Mouse (Mus musculus) embryo, embryonic 11 days (tissue): ENCODE measurements around the gene Slc9b1.
A peak's percentile ranks its signal among the peaks of the same experiment; 100 is the strongest.

Experiments
- DNase-seq: peaks from one replicate; pipeline ENCODE4 v3.0.0-alpha.2; 2015

The Slc9b1 gene

DNA sequence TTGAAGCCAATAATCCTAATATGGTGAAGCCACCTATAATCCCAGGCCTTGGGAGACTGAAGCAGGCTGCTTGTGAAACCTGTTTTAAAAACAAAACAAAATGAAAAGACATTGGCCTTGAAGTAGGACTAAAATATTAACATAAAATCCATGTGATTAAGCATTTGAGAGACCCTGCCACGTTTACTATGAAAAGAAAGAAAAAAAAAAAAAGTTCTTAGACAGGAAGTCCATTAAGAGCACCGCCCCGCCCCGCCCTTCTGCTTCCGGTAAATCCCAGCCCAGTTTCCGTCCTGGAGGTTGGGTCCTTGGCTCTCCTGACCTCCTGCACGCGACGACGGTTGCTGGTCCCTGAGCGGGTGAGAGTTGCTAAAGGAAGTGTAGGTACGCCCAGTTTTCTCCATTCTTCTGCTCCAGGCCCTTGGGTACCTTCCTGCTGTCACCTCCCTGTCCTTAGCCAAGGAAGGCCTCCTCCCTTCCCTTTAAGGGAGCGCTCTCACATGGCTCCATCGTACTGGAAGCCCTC lies at the start of gene Slc9b1:
TSS of gene Slc9b1 (plus strand) at position 291 of the 526 bp plus-strand sequence.
- DNase-seq: no peak

DNA sequence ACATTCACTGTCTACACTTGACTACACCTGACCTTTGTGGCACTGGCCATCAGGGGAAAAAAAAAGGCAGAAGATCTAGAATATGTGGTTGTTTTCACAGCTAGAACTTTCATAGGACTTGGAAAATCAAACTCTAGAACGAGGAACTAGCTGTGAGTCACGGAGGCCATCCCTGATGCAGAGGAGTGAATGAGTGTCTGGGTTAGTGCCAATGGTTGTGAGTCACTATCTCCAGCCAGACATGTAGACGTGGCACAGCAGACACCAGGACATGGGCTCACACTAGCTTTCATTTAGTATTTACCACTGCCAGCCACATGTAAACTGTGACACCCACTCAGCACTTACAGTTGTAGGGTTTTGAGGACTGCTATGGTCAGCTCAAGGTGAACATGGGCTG lies 49.3 kb upstream of the Slc9b1 start:
- no peak for DNase-seq

DNA sequence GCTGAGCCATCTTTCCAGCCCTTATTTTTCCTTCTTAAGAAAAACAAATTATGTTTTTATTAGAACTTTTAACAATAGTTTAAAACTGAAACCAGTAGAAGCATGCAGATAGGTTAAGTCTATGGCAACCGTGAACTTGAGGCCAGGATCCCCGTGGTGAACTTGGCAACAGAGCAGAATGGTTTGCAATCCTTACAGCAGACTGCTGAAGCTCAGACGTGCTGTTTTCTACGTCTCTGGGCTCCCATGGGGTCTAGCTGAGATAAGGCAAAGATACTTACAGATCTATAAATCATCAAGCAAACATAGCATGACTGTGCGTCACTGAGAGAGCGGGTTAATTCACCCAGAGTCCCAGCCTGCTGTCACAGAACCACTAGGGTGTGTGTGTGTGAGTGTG lies 47.7 kb upstream of the Slc9b1 start:
- DNase-seq: no peak

DNA sequence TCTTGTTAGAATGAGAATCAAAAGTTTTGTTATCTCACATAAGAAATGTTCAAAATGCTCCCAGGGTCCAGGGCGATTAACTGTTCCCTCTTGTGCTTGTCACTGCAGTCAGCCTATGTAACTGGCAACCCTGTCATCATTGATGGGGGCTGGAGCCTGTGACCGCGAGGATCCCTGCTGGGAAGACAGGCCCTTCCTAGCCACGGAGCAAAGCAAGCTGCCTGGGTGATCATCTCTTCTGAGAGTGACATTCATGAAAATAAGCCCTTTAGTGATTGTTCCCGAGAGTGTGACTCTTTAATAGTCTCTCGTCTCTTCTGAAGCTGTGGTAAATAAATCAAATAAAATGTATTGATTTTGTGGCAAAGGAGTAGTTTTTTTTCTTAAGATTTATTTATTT lies 43.8 kb upstream of the Slc9b1 start:
- DNase-seq: peak; percentile 47

DNA sequence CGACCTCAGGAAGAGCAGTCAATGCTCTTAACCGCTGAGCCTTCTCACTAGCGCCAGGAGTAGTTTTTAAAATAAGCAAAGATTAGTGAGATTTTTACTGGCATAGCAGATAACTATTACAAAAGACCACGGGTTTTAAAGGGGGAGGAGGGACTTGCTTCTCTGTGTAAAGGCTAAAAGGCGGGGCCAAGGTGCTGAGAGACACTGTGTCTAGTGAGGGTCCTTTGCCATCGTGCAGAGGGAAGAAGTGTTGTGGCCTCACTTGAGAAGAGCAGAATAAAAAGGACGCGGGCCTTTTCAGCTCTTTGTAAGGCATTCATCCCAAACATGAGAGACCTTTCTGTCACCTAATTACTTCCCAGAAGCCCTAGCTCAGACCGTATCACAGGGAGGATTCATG lies 43.3 kb upstream of the Slc9b1 start:
- peak; percentile 52 for DNase-seq

DNA sequence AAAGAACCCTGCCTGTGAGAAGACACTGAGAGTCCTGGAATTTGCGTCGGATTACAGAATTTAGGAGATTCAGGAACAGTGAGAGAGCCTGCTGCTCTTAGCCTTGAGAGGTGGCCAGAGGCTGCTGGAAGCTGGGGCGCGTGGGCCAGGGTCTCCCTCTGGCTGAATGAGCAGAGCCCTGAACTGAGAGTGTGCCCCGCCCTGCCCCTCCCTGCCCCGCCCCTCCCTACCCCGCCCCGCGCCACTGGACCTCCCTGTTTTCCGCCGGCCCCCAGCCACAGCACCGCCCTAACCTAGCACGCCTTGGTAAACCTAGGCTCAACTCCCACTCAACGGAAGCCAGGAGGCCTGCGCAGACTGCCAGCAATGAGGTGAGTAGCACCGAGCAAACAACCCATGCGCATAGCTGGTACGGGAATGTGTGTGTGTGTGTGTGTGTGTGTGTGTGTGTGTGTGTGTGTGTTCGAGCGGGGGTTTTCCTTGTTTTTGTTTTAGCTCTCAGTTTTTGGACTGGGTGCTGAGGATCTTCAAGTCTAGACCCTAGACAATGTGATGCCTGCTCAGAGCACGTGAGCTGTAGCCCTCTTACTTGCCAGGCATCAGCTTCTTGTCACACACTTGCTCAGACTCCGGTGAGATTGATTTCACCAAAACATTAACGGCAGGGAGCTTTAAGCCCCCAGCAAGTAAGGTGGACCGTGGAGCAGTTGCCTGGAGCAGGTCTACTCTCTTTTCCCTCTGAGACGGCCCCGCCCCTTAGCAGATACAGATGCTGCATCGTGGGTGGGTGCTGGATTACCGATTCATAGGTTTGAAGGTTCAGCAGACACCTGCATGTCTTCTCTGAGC lies 40.2 kb upstream of the Slc9b1 start, which contains the start of gene Slc9b2:
TSS of gene Slc9b2 (plus strand) at position 290 of the 849 bp plus-strand sequence.
- peak; percentile 72 for DNase-seq

DNA sequence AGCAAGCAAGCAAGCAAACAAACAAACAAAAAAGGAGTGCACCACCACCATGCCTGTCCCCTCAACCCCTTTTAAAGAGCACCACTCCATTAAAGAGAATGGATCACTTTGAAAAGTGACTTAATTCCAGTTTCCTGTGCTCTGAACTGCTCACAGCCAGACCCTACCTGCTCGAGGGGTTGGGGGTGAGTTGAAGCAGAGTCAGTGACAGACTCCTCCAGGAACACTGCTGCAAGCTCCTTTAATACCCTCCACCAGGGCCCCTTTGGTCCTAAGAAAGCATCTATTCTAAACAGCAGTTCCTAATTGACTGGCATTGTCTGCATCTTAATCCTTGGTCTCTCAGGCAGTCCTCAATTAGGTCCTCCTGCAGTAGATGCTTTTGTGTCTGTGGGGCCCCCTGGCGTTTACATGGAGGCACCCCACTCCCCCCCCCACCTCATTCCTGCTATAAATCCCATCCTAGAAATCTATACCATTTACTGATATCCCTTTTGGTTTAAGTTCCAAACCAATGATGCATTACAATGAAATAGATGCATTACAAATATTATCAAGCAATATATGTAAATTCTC lies 34.8 kb upstream of the Slc9b1 start:
- no peak for DNase-seq

DNA sequence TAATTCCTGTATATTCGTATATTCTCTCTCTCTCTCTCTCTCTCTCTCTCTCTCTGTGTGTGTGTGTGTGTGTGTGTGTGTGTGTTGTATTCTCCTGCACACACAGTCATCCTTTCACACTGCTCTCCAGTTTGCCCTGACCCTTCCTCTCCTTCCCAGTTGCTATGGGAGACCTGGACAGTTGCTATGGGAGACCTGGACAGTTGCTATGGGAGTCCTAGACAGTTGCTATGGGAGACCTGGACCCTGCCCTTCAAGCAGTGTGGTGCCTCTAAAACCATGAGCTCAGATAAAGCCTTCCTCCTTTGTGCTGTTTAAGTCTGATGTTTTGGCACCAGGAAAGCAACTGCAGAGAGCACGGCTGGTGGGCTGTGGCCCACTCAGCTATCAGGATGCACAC lies 34.1 kb upstream of the Slc9b1 start:
- DNase-seq: no peak

DNA sequence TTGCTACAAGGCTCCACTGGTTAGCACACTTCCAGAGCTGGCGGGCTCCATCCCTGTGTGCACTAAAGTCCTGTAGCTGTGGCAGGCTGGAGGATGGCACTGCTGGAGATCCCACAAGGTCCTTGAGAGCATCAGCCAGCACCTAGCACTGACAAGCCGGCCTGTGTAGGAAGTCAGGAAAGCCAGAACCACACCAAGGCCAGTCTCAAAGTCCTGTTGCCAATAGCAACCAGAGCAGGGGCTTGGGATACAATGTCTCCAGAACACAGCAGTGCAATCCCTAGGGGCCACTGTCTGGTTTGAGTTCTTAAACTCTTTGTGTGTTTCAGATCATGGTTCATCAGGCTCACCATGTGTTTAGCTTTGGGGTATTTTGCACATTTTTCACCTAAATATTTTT lies 33.0 kb upstream of the Slc9b1 start:
- DNase-seq: peak; percentile 47

DNA sequence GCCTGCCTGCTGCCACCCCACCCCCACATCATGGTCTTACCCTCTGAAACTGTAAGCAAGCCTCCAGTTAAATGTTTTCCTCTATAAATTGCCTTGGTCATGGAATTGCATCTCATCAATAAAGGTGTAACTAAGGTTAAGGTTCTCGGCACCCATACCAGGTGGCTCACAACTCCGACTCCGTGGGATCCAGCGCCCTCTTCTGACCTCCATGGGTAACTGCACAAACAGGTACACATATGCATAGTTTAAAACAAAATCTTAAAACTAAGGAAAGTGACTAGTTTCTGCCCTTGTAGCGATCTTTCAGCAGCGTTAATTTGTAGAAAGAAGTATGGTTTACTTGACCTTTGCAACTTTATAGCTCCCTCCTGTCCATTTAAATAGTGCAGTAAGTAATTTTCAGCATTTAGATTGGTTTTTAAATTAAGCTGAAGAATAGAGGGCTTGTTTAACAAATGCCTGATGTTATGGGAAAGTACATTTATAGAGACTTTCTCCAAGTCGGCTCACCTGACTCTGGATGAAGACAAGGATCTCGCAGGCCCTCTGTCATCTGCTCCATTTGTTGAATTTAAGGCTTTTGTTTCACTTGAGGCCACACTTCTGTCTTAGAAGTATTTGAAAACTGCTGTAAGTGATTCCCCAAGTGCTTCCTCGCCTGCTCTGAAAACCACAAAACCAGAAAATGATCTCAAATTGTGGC lies 32.0 kb upstream of the Slc9b1 start:
- DNase-seq: no peak

DNA sequence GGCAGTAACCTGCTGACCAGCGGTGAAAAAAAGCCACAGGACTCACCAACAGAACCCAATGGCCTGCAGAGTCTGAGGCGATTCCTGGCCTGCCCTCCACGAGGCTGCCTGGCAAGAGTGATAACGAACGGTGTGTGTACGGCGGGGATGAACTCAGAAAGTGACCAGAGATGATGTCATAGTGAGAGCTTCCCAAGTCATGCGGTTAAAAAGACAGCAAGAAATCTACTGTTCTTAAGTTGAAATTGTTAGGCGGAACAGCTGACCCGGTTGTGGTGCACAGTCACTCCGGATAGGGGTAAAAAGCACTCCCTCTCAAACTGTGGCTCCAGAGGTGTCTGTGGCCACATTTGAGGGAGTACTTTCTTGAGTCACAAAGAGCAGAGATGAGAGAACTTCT lies 29.5 kb upstream of the Slc9b1 start:
- DNase-seq: no peak

DNA sequence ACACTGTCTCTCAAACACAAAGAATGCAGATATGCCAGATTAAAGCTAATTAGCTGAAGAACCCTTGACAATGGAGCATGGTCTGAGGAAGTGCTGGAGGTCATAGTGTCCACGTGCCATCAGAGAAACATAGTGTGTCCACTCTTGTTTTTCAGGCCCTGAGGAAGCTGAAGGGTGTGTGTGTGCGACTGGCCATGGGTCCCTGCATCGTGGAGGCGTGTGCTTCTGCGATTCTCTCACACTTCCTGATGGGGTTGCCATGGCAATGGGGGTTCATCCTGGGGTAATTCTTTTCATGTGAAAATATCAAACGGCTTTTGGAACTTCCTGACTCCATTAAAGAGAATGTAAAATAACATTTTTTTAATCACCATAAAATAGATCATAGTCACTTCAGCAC lies 23.5 kb upstream of the Slc9b1 start:
- no peak for DNase-seq

DNA sequence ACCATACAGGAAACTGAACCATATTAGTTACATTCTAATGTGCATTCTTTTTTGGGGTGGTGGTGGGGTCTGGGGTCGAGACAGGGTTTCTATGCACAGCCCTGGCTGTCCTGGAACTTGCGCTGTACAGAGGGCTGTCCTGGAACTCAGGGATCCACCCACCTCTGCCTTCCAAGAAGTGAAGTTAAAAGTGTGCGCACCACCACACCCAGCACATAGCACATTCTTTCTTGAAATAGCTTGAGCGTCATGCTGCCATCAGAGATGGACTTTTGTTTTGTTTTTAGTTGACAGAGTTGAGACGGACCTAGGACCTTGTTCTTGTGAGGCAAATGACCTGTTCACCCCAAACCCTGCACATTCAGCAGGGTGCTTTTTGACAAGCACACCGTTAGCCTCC lies 20.7 kb upstream of the Slc9b1 start:
- no peak for DNase-seq

DNA sequence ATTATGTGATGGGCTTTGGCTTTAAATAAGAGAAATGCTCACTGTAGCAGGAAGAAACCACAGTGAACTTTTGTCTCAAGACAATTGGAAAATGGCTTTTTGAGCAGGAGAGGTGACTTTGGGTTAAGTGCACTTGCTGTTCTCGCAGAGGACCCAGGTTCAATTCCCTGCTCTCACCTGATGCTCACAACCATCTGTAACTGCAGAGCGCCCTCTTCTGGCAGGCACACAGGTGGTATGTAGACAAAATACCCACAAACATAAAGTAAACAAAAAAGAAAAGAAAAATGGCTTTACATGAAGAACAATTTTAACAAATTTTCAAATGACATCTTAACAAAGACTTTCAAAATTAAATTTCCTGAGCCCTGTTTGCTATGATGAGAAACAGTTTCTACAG lies 20.2 kb upstream of the Slc9b1 start:
- peak; percentile 21 for DNase-seq

DNA sequence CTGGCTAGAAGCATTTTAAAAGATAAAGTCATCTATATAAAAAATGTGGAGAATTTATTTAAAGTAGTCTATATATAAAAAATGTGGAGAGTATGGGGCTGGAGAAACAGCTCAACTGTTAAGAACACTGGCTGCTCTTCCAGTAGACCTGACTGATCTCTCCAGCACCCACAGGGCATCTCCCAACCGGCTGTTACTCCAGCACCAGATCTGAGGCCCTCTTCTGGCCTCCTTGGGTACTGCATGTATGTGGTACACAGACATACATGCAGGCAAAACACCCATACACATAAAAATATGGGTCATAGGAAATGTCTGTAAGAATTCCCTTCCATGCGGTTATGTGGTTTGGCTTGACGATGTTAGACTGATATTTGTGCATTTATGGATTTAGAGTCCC lies 19.3 kb upstream of the Slc9b1 start:
- peak; percentile 61 for DNase-seq

DNA sequence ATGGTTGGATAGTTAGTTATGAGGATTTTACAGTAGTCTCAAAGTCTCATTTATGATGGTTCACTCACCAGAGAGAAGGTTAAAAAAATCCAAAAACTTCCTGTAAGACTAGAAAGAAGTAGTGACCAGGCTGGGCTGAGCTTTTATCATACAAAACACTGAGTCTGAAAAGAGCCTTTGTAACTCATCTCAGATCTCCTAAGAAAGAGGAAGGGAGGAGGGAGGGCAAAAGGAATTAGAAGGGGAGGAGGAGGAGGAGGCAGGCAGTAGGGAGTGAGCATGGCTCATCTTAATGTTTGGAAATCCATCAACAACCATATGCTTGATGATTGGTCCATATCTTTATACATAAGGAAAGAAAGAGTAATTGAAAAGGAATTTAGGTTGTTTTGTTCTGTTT lies 15.1 kb upstream of the Slc9b1 start:
- DNase-seq: no peak

DNA sequence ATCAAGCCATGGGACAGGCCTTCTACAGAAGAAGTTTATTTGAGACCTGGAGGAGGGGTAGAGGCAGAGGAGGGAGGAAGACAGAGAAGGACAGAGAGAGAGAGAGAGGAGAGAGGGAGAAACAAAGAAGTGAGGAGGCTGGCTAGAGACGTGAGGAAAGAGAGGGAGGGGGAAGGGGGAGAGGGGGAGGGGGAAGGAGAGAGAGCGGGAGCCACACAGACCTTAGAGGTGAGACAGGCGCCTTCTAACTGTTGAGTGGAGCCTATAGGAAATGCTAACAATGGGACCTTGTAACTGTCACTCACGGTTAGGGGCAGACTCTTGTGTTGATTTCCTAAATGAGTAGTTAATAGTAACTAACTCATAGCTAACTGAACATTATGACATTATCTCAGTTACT lies 14.1 kb upstream of the Slc9b1 start:
- no peak for DNase-seq

DNA sequence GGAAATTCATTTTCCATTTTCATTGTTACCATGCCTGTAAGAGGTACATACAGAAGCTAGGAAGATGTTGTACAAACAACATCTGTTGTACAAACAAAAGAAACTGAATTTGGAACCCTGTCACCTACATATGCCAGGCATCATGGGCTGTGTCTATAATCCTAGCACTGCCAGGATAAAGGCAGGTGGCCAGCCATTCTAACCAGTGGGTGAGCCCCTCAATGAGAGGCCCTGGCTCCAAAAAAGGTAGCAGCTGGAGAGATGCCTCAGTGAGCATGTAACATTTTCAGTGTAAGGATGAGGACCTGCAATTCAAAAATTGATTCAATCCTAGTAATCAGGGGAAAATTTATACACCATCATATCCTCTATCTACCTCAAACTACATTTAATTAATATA lies 1.2 kb downstream of the Slc9b1 start:
- no peak for DNase-seq

DNA sequence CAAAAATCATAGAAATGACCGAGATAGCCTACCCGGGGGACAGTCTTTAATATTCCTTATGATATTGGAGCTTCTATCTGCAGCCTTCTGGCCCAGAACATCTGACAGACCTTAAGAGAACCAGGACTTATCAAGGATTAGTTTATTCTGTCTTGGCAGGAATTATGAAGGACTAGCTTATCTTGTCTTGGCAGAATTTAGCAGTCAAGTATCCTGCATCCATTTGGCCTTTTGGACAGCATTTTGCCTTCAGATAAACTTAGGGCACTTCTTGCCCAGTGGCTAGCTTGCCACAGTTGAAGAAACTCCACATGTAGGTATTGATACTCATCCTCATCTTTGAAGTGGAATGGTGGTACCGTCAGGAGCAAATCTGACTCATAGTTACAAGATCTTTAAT lies 4.0 kb downstream of the Slc9b1 start:
- DNase-seq: no peak

DNA sequence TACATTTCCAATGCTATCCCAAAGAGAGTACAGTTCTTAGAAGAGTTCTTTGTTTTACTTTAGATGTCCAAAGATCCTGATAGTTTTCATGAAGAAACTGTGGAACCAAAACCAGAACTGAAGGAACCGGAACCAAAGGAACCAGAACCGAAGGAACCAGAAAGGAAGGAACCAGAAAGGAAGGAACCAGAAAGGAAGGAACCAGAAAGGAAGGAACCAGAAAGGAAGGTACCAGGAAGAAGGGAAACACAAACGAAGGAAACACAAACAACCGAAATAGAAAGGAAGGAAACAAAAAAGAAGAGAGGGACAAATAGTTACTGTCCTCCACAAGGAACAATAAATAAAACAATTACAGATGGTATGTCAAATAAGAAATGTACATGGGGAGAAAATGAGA lies 9.6 kb downstream of the Slc9b1 start:
- DNase-seq: no peak

DNA sequence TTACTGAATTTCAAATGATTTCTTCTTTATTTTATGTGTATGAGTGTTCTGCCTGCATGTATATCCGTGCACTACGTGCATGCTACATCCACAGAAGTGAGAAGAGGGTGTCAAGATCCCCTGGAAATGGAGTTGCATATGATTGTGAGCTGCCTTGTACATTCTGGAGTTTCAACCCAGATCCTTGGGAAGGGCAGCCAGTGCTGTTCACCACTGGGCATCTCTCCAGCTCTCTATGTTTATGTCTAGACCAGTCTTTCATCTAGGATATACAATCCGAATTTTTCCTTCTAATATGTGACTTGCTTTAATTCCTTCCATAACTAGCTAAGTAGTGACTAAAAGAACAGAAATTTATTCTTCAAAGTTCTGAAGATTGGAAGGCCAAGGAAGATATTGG lies 28.0 kb downstream of the Slc9b1 start:
- no peak for DNase-seq

DNA sequence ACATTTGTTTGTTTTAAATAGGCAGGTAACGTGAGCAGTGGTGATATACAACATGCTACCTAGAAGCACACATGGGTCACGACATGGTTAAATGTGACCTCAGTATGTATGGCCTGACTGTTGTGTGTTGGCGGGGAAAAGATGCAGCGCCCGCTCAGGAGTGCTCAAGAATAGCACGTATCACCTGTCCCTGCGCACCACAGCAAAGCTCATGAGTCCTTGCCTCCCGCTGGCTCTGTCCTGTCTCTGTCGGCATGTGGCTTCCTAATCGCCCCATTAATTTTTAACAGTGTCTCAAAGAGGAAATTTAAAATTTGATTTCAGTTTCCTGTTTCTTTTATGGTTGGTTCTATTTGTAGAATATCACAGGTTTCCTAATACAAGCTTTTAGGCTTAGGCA lies 29.6 kb downstream of the Slc9b1 start:
- no peak for DNase-seq

DNA sequence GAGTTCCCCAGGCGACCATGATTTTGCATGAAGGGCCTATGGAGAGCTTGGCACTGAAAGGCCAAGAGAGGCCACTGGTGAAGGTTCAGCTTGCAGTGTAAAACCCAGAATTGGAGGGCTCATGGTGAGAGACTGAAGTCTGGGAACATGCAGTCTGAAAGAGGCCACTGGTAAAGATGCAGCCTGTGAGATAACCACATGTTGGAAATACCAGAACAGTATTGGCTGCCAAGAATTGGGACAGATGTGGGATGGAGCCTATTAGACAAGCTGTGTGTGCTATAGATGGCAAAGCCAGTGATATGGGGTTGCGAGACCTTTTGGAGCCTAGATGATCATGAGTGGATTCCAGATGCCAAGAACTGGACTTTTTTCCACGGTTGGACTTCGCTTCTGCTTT lies 32.0 kb downstream of the Slc9b1 start:
- DNase-seq: no peak

DNA sequence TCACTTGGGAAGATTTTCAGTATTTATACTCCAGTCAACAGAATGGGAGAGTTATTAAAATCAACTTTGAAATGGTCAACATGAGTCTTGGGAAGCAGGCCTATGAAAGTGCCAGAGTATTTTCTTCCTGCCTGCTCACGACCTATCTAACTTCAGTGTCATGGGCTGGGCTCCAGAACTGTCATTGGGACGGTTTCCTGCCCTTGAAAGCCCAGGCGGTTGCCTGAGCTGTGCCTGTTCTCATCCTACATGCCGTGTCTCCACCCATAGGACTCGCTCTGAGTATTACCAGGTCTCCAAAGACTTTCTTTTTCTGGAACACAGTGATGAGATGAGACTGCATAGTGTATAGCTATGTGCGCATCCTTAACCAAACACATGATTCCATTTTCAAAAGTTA lies 45.4 kb downstream of the Slc9b1 start:
- no peak for DNase-seq
